Mouse (Mus musculus) ES-Bruce4 (cell line): Measurements from ENCODE around the gene Tspan11. TPM values are rescaled to one million over a fixed set of nuclear protein-coding genes. Genes with fewer than 3 reads are reported as not detected.

ENCODE experiments used
- H3K27ac ChIP-seq: 2 replicates; pipeline ENCODE4 v1.5.1; 2012; ENCODE audit warnings: low read length, inconsistent platforms; ENCODE audit not compliant: insufficient read depth
- H3K27me3 ChIP-seq: 2 replicates; pipeline ENCODE4 v1.6.1; 2012; ENCODE audit warnings: mild to moderate bottlenecking, low read length, inconsistent platforms; ENCODE audit not compliant: control insufficient read depth, poor library complexity, insufficient read depth, severe bottlenecking
- H3K36me3 ChIP-seq: 2 replicates; pipeline ENCODE4 v1.6.1; 2012; ENCODE audit warnings: inconsistent platforms, mild to moderate bottlenecking, low read length, moderate library complexity; ENCODE audit not compliant: control insufficient read depth, poor library complexity, insufficient read depth, severe bottlenecking
- H3K4me1 ChIP-seq: one replicate; pipeline ENCODE4 v1.8.1; 2011; ENCODE audit warnings: low read length; ENCODE audit not compliant: control insufficient read depth, insufficient read depth
- H3K4me3 ChIP-seq: 2 replicates; pipeline ENCODE4 v1.5.1; 2011; ENCODE audit warnings: low read depth, mild to moderate bottlenecking, low read length
- H3K9ac ChIP-seq: 2 replicates; pipeline ENCODE4 v1.6.1; 2012; ENCODE audit warnings: low read depth, mild to moderate bottlenecking, inconsistent platforms; ENCODE audit not compliant: poor library complexity, severe bottlenecking
- H3K9me3 ChIP-seq: replicated peaks from 2 replicates; pipeline ENCODE4 v1.6.1; 2012; ENCODE audit warnings: mild to moderate bottlenecking, low read length, inconsistent platforms; ENCODE audit not compliant: control insufficient read depth, poor library complexity, insufficient read depth, severe bottlenecking
- CTCF ChIP-seq: IDR thresholded peaks from one replicate; pipeline ENCODE4 v1.8.1; 2011; ENCODE audit warnings: low read depth, low read length
- EP300 ChIP-seq: IDR thresholded peaks from 2 replicates; pipeline ENCODE4 v1.6.1; 2011; ENCODE audit warnings: low read depth, low read length; ENCODE audit not compliant: insufficient read depth
- POLR2A ChIP-seq: IDR thresholded peaks from one replicate; pipeline ENCODE4 v1.8.1; 2011; ENCODE audit warnings: low read length; ENCODE audit not compliant: insufficient read depth
- polyA plus RNA-seq: library from polyadenylated mRNA; stranded (reverse); fragments of >200 nt; gene quantifications from 2 replicates; pipeline ENCODE4 v1.2.4, GENCODE M21; 2011; ENCODE audit warnings: low read depth; ENCODE audit not compliant: missing spikeins, insufficient read depth, insufficient read length

Gene Tspan11
- polyA plus RNA-seq, 1 experiment: 0.12 TPM

GRCm38 (mm10) chr6:127872581-127872980 is 14.8 kb upstream of the Tspan11 start:
- Histone ChIP-seq H3K4me3 (no peak overlapping the region), H3K9me3 (no peaks in the 10 kb centered on the region), H3K27ac (no peak overlapping the region), H3K36me3 (no peaks in the 10 kb centered on the region), H3K9ac (no peak overlapping the region), H3K27me3 (no peaks in the 10 kb centered on the region), H3K4me1 (no peaks in the 10 kb centered on the region)
- TF ChIP-seq EP300: no peak
- no peak for TF ChIP-seq CTCF
- no peak for TF ChIP-seq POLR2A

DNA sequence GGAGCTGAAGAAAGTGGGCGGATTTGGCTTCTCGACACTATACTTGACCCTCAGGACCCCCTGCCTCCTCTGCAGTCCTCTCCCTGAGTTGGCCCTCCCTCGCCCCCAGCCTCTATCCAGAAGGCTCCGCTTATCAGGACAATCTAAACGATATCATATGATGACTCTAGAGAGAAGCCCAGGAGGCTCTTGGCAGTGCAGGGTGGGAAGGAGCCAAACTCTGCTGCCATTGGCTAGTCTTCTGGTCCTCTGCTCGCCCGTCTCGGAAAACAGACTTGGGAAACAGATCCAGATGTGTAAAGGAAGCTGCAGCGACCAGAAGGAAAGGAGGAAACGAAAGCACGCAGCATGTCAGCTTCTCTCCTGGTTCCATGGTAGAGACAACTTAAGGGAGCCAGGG is 11.5 kb upstream of the Tspan11 start:
- no peak overlapping the region for H3K9ac ChIP-seq
- TF ChIP-seq POLR2A (no peak), CTCF (no peak), EP300 (no peak)
- H3K27ac ChIP-seq: no peak overlapping the region
- H3K9me3 ChIP-seq: no peaks in the 10 kb centered on the region
- H3K4me1 ChIP-seq: no peaks in the 10 kb centered on the region
- no peaks in the 10 kb centered on the region for H3K36me3 ChIP-seq
- H3K4me3 ChIP-seq: no peak overlapping the region
- H3K27me3 ChIP-seq: no peaks in the 10 kb centered on the region

DNA sequence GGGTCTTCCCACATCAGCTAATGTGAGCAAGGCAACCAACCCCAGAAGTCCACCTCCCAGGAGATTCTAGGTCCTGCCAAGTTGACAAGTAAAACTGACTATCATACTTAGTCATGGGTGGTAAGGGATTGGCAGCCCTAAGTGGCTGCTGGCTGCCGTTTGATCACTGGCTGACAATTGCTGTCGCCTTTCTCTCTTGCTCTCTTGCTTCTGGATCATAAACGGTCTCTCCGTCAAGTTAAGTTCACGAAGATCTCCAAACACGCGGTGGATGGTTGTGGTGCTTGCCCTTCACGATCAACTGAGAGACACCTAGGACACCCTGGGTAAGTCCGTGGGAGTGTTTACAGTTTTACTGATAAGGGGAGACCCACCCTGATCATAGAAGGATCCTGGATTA is 11.0 kb upstream of the Tspan11 start:
- no peaks in the 10 kb centered on the region for H3K4me1 ChIP-seq
- no peaks in the 10 kb centered on the region for H3K27me3 ChIP-seq
- TF ChIP-seq CTCF: no peak
- no peak for TF ChIP-seq POLR2A
- TF ChIP-seq EP300: no peak
- H3K9me3 ChIP-seq: no peaks in the 10 kb centered on the region
- H3K9ac ChIP-seq: no peak overlapping the region
- no peaks in the 10 kb centered on the region for H3K36me3 ChIP-seq
- no peak overlapping the region for H3K4me3 ChIP-seq
- H3K27ac ChIP-seq: no peak overlapping the region

DNA sequence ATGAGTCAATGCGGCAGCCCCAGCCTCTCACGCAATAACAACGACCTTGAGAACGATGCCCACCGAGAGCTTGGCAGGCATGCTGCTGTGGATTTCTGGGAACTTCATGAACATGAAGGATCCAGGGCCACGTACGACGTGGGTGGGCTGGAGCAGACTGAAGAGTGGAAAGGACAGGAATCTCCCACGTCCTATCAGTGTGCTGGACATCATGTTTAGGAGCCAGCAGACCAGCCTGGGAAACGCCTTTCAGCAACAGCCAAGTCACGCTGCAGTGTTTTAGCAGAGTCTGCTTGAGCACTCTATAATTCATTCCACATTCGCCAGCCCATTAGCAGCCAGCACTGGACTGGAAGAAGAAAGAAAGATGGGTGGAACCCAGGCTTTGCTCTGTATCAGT is 10.4 kb upstream of the Tspan11 start:
- H3K27me3 ChIP-seq: no peaks in the 10 kb centered on the region
- no peak overlapping the region for H3K9ac ChIP-seq
- no peaks in the 10 kb centered on the region for H3K36me3 ChIP-seq
- H3K4me1 ChIP-seq: no peaks in the 10 kb centered on the region
- TF ChIP-seq CTCF (no peak), EP300 (no peak), POLR2A (no peak)
- no peak overlapping the region for H3K4me3 ChIP-seq
- no peaks in the 10 kb centered on the region for H3K9me3 ChIP-seq
- no peak overlapping the region for H3K27ac ChIP-seq

DNA sequence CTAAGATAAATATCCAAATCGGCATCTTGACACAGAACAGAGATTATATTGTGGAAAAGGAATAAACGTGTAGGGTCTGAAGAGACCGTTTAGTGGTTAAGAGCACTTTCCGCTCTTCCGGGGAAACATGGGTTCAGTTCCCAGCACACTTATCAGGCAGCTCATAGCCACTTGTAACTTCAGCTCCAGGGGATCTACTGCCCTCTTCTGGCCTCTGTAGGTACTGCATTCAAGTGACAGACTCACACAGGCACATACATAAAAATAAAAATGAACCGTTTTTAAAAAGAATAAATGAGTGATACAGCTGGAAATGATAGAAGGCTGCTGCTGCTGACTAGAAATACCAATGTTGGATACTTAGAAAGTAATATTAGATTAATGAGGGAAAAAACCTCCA is 7.9 kb upstream of the Tspan11 start:
- H3K36me3 ChIP-seq: no peaks in the 10 kb centered on the region
- H3K4me3 ChIP-seq: no peak overlapping the region
- no peak overlapping the region for H3K9ac ChIP-seq
- TF ChIP-seq EP300 (no peak), CTCF (peak; percentile 51), POLR2A (no peak)
- no peaks in the 10 kb centered on the region for H3K4me1 ChIP-seq
- no peaks in the 10 kb centered on the region for H3K9me3 ChIP-seq
- no peak overlapping the region for H3K27ac ChIP-seq
- no peaks in the 10 kb centered on the region for H3K27me3 ChIP-seq

GRCm38 (mm10) chr6:127886916-127887315 is 473 bp upstream of the Tspan11 start:
- Histone ChIP-seq H3K27ac (no peak overlapping the region), H3K36me3 (no peaks in the 10 kb centered on the region), H3K4me1 (no peaks in the 10 kb centered on the region), H3K4me3 (no peak overlapping the region), H3K27me3 (no peaks in the 10 kb centered on the region), H3K9me3 (no peaks in the 10 kb centered on the region), H3K9ac (no peak overlapping the region)
- TF ChIP-seq EP300 (no peak), CTCF (no peak), POLR2A (no peak)

- Histone ChIP-seq H3K9ac (no peak overlapping the region), H3K9me3 (no peaks in the 10 kb centered on the region), H3K4me3 (no peak overlapping the region), H3K4me1 (no peaks in the 10 kb centered on the region), H3K27me3 (no peaks in the 10 kb centered on the region), H3K27ac (no peak overlapping the region), H3K36me3 (no peaks in the 10 kb centered on the region)
- TF ChIP-seq CTCF: no peak
- TF ChIP-seq EP300: no peak
- no peak for TF ChIP-seq POLR2A
Measured at GRCm38 (mm10) chr6:127888581-127888980, 1.2 kb downstream of the Tspan11 start.
